Mouse (Mus musculus) midbrain, embryonic 11.5 days (tissue): ENCODE measurements around the gene Thap11. TPM values are rescaled to one million over a fixed set of nuclear protein-coding genes. Genes with fewer than 3 reads are reported as not detected.
A peak's percentile ranks its signal among the peaks of the same experiment; 100 is the strongest.

Source experiments
- ATAC-seq: fragments of 200-750 bp; cut with Nextera tagmentation; 2 replicates; pipeline ENCODE4 v1.8.0; 2017; ENCODE audit warnings: moderate TSS enrichment, moderate library complexity; ENCODE audit not compliant: low FRiP score
- DNase-seq: peaks from one replicate; pipeline ENCODE4 v3.0.0; 2015; ENCODE audit warnings: low spot score; ENCODE audit errors: missing footprints
- H3K27ac ChIP-seq: fragments of 300-500 bp; sonication (generic); 2 replicates; pipeline ENCODE4 v1.5.1; 2014; ENCODE audit warnings: low read depth, low read length
- H3K27me3 ChIP-seq: fragments of 300-500 bp; sonication (generic); 2 replicates; pipeline ENCODE4 v1.6.1; 2014; ENCODE audit warnings: mild to moderate bottlenecking, low read length, moderate library complexity, mixed read lengths; ENCODE audit not compliant: control insufficient read depth, insufficient read depth
- H3K36me3 ChIP-seq: fragments of 300-500 bp; sonication (generic); 2 replicates; pipeline ENCODE4 v1.6.1; 2014; ENCODE audit warnings: mild to moderate bottlenecking, low read length, moderate library complexity, mixed read lengths; ENCODE audit not compliant: control insufficient read depth, insufficient read depth
- H3K4me1 ChIP-seq: fragments of 300-500 bp; sonication (generic); 2 replicates; pipeline ENCODE4 v1.6.1; 2014; ENCODE audit warnings: low read length; ENCODE audit not compliant: control insufficient read depth, insufficient read depth
- H3K4me2 ChIP-seq: fragments of 300-500 bp; sonication (generic); 2 replicates; pipeline ENCODE4 v1.6.1; 2014; ENCODE audit warnings: mild to moderate bottlenecking, moderate library complexity
- H3K4me3 ChIP-seq: fragments of 300-500 bp; sonication (generic); 2 replicates; pipeline ENCODE4 v1.5.1; 2014; ENCODE audit warnings: low read depth, low read length
- H3K9ac ChIP-seq: fragments of 300-500 bp; sonication (generic); 2 replicates; pipeline ENCODE4 v1.6.1; 2014; ENCODE audit warnings: low read length
- H3K9me3 ChIP-seq: fragments of 300-500 bp; sonication (generic); 2 replicates; pipeline ENCODE4 v1.6.1; 2016; ENCODE audit warnings: low read length; ENCODE audit not compliant: control insufficient read depth
- WGBS: fragments of 180-500 bp; shearing (Covaris S2); extraction: QIAGEN DNeasy Blood & Tissue Kit; methylation state at CpG from one replicate; pipeline ENCODE4 v1.1.7; 2014; 5-methylcytosine and 5-hydroxymethylcytosine counted together
- polyA plus RNA-seq: library from polyadenylated mRNA; unstranded; fragments of >200 nt; fragmentation: Nextera tagmentation; extraction: Ambion mirVana; gene quantifications from 2 replicates; pipeline ENCODE4 v1.2.1, GENCODE M21; 2014

Gene Thap11
- polyA plus RNA-seq, 1 experiment from 2014 or later = 70.5 TPM

DNA sequence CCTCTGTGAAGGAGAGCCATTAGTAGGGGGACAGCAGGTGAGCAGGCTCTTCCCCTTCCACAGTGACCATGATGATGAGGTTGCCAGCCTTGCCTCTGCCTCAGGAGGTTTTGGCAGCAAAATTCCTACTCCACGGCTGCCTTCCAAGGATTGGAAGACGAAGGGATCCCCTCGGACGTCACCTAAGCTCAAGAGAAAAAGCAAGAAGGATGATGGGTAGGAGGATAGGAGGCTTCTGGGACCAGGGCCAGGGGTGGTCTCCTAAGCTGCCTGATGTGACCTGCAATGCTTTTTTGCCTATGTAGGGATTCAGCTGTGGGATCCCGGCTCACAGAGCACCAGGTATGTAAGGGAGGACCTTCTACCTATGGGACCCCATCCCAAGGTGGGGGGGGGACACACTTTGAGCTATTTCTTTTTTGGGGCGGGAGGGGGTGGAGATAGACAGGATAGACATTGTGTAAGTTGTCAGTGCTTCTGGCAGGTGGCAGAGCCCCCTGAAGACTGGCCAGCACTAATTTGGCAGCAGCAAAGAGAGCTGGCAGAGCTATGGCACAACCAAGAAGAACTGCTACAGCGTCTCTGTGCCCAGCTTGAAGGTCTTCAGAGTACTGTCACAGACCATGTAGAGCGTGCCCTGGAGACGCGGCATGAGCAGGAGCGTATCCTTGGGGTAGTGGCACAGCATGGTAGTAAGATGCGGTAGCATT, 35.0 kb downstream of the Thap11 start:
- 94% methylated on average over 12 of the region's 12 CpGs for WGBS
- Histone ChIP-seq H3K9ac (no peak overlapping the region), H3K4me1 (0 out of 2 replicates have a peak, but pooled peaks cover 2% of the 10 kb centered on the region), H3K27ac (no peak overlapping the region), H3K4me2 (no peak overlapping the region), H3K4me3 (no peak overlapping the region), H3K36me3 (peaks cover 53% of the 10 kb centered on the region), H3K9me3 (no peaks in the 10 kb centered on the region), H3K27me3 (no peaks in the 10 kb centered on the region)
- DNase-seq (no peak), ATAC-seq (no peak)

DNA sequence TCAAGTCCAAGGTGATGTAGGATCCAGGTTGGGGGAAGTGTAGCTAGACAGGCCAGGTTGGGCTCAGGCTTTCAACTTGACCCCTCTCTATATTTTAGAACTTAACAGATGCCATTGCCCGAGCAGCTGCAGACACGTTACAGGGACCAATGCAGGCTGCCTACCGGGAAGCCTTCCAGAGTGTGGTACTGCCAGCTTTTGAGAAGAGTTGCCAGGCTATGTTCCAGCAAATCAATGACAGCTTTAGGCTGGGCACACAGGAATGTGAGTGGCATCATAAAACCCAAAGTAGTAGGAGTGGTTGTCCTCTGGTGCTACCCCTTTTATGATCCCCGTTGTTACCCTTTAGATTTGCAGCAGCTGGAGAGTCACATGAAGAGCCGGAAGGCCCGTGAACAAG, 35.9 kb downstream of the Thap11 start:
- Histone ChIP-seq H3K27ac (no peak overlapping the region), H3K4me3 (no peak overlapping the region), H3K9ac (no peak overlapping the region), H3K4me1 (0 out of 2 replicates have a peak, but pooled peaks cover 2% of the 10 kb centered on the region), H3K36me3 (peaks cover 43% of the 10 kb centered on the region), H3K27me3 (no peaks in the 10 kb centered on the region), H3K9me3 (no peaks in the 10 kb centered on the region), H3K4me2 (no peak overlapping the region)
- 92% methylated on average over 6 of the region's 6 CpGs for WGBS
- ATAC-seq (no peak), DNase-seq (no peak)

DNA sequence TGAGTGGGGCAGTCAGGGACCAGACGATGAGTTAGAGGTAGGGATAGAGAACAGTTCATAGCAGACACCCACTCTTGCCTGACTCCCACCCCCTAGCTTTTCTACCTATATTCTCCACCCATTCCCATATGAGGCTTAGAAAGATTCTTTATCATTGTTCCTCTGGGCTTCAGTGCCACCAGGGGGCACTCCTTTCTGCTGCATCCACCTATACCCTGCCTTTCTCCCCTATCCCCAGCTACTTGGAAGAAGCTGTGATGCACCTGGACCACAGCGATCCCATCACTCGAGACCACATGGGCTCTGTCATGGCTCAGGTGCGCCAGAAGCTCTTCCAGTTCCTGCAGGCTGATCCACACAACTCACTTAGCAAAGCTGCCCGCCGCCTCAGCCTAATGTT, 37.5 kb downstream of the Thap11 start:
- no peak overlapping the region for H3K4me2 ChIP-seq
- H3K4me3 ChIP-seq = no peak overlapping the region
- no peak overlapping the region for H3K9ac ChIP-seq
- peak; percentile 36; the same call in 1 of the 2 replicates for ATAC-seq
- peaks cover 31% of the 10 kb centered on the region for H3K36me3 ChIP-seq
- H3K4me1 ChIP-seq = 0 out of 2 replicates have a peak, but pooled peaks cover 2% of the 10 kb centered on the region
- no peaks in the 10 kb centered on the region for H3K9me3 ChIP-seq
- no peak for DNase-seq
- WGBS = 88% methylated on average over 6 of the region's 6 CpGs
- H3K27ac ChIP-seq = no peak overlapping the region
- no peaks in the 10 kb centered on the region for H3K27me3 ChIP-seq

DNA sequence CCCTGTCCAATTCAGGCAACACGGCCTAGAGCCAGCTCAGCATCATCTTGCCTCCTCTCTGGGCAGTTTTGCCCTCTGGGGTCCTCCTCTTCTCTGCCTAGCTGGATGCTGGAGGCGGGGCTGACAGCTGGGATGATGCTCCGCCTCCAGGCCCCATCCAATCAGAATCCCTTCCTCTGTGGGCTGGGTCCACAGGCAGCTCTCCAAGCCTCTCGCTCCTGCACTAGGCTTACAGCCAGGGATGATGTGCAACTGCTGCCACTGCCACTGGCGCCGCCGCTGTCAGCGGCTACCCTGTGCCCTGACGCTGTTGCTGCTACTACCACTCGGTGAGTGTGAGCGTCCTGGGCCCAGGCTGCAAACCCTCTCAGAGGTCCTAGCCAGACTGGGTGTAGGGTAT, 38.4 kb downstream of the Thap11 start, which contains the start of gene Nrn1l:
TSS of gene Nrn1l (plus strand) at position 229 of the 400 bp plus-strand sequence.
- Histone ChIP-seq H3K4me3 (no peak within 1 kb of the TSS), H3K27ac (no peak within 1 kb of the TSS), H3K27me3 (no peaks in the 10 kb centered on the region), H3K4me1 (0 out of 2 replicates have a peak, but pooled peaks cover 2% of the 10 kb centered on the region), H3K9ac (no peak within 1 kb of the TSS), H3K9me3 (no peaks in the 10 kb centered on the region), H3K36me3 (peaks cover 22% of the 10 kb centered on the region), H3K4me2 (no peak within 1 kb of the TSS)
- 5% methylated on average over 11 of the region's 11 CpGs for WGBS
- ATAC-seq (peak; percentile 93), DNase-seq (peak; percentile 93)

DNA sequence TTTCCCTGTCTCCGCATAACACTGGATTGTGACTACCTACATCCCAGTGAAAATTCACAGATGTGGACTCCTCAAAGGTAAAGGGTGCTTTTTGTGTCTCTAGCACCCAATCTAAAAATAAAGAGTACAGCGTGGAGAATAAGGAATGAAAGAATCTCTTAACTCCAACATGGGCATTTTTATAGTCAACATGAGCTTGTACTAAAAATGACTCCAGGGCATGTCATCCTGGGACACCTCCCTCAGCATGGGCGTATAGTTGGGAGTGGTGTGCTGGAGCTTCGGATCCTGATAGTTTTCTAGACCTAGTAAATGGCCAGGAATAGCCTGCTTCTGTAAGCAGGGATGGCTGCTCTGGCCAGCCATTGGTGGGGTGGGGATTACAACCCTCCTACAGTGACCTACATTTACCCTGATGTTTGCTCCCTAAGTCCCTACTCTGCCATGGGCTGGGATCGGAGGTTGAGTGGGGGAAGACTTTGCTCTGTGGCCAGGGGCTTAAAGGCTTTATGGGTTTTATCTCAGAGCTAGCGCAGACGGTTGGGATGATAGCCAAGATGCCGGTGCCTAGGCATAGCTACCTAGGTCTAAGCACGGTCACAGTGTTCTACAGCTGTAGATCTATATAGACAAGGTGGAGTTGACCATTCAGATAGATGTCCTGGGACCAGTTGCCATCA, 43.0 kb downstream of the Thap11 start:
- ATAC-seq = no peak
- H3K4me3 ChIP-seq = no peak overlapping the region
- WGBS = 80% methylated on average over 9 of the region's 9 CpGs

DNA sequence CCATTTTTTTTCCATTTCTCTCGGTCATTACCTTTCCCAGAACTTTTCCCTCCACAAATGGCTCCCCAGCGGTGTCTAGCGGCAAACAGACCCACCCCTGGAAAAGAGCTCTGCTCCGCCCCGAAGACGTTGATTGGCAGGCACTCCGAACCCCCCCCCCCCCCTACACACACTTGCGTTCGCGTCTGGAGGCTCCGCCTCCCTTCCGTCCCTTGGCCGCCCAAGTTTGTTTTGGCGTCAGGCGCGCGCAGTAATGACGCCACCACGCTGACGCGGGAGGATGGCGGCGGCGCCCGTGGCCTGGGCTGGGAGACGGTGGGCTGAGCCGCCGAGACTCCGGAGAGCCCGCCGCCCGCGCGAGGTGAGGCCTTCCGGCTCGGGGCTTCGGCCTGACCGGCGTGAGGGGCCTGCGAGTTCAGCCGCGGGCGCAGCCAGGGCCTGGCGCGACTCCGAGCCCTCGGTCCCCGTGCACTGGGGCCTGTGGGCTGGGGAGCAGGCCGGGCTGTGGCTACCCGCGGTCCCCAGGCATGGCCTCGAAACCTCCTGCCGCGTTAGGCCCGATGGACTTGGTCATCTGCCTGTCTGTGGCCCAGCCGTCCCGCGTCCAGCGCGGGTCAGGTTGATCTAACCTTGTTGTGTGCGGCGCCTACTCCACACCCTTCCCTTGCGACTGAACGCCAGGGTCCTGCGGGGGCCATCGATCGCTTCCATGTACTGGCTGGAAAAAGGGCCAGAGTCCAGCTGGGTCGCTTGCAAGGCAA, 45.4 kb downstream of the Thap11 start, which contains the start of gene Pskh1:
TSS of gene Pskh1 (plus strand) at position 262 of the 761 bp plus-strand sequence.
- H3K9me3 ChIP-seq = no peaks in the 10 kb centered on the region
- peak within 1 kb of the TSS; percentile 90 for H3K4me3 ChIP-seq
- ATAC-seq (peak; percentile 96), DNase-seq (peak; percentile 99)
- peaks cover 6% of the 10 kb centered on the region for H3K4me1 ChIP-seq
- peak within 1 kb of the TSS; percentile 84 for H3K4me2 ChIP-seq
- under 1% methylated on average over 53 of the region's 68 CpGs for WGBS
- peak within 1 kb of the TSS; percentile 76; the same call in 1 of the 2 replicates for H3K27ac ChIP-seq
- peak within 1 kb of the TSS; percentile 96 for H3K9ac ChIP-seq
- H3K36me3 ChIP-seq = no peaks in the 10 kb centered on the region
- H3K27me3 ChIP-seq = no peaks in the 10 kb centered on the region

More for the DNA sequence above, 43.0 kb downstream of the Thap11 start:
- Histone ChIP-seq H3K9ac (no peak overlapping the region), H3K4me2 (no peak overlapping the region), H3K4me1 (peaks cover 8% of the 10 kb centered on the region), H3K9me3 (no peaks in the 10 kb centered on the region), H3K27ac (no peak overlapping the region), H3K27me3 (no peaks in the 10 kb centered on the region), H3K36me3 (no peaks in the 10 kb centered on the region)
- DNase-seq = no peak

DNA sequence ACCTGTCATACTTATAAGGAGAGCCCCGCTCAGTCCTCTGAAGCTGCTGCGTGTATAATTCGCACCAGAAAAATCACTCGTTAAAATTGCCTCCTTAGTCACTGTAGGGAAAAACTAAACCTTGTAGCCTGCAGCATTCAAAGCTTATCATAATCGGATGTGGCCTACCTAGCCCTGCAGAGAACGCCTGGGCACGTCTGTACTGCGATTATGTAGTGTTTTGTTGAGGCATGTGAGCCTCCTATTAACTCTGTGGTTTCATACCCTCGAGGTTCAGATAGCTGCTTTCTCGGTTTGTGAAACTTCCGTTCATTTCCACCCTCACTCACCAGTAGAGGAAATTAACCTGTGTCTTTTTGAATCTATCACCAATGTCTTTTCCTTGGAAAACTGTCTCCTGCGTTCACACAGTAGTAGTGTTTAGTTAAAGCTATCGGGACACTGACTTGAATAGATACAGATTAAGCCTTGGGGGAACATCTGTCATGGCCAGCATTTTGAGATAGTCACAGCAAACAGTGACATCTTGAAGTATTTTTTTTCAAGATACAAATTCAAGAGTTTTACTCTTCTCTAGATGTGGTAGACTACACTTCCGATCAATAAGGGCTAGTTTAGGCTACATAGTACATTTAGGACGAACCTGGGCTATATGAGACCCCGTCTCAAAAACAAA, 46.1 kb downstream of the Thap11 start:
- Histone ChIP-seq H3K27me3 (no peaks in the 10 kb centered on the region), H3K27ac (peak overlapping the region; percentile 76; the same call in 1 of the 2 replicates), H3K36me3 (no peaks in the 10 kb centered on the region), H3K9ac (peak overlapping the region; percentile 96), H3K4me2 (peak overlapping the region; percentile 84), H3K4me3 (peak overlapping the region; percentile 90), H3K4me1 (peaks cover 6% of the 10 kb centered on the region), H3K9me3 (no peaks in the 10 kb centered on the region)
- no peak for ATAC-seq
- DNase-seq = no peak
- 42% methylated on average over 16 of the region's 16 CpGs for WGBS
